17 mouse cellular contexts compared by ENCODE assay signal in genomic region chr11:95027850-95028470, GRCm38 (mm10). TPM values are rescaled to one million over a fixed set of nuclear protein-coding genes. Genes with fewer than 3 reads are reported as not detected.
DNase-seq lines count a peak whose midpoint lies in the region; ATAC-seq and TF ChIP-seq lines count a peak whose summit lies in the region.
"Had no signal": no experiment of that assay in that cellular context is flagged by ENCODE, and none has a peak within 500 bp of the region (broad histone marks: within the 10 kb centered on the region; RNA-seq: fewer than 3 reads in every experiment).

No protein-coding gene starts in this region.

- H3K9ac ChIP-seq in hindbrain, embryonic 12.5 days, result 0 out of 2 replicates have a peak overlapping the region, but pooled peaks have one; percentile 23
- no peak overlapping the region for H3K9ac ChIP-seq in hindbrain, embryonic 14.5 days
- H3K9ac ChIP-seq in forebrain, embryonic 13.5 days, result peak overlapping the region; percentile 26; the same call in 1 of the 2 replicates
- H3K9ac ChIP-seq: heart, embryonic 15.5 days; kidney, embryonic 15.5 days; liver, embryonic 13.5 days had no signal

- peak overlapping the region; percentile 64 for H3K27ac ChIP-seq in hindbrain, embryonic 12.5 days
- no peak overlapping the region for H3K27ac ChIP-seq in hindbrain, embryonic 14.5 days
- peak overlapping the region; percentile 41 for H3K27ac ChIP-seq in forebrain, embryonic 13.5 days
- H3K27ac ChIP-seq in limb, embryonic 10.5 days, result 0 out of 2 replicates have a peak overlapping the region, but pooled peaks have one; percentile 14
- H3K27ac ChIP-seq: heart, embryonic 15.5 days; kidney, embryonic 15.5 days; liver, embryonic 13.5 days had no signal

- TF ChIP-seq POLR2A in brain, embryonic 14.5 days (IDR thresholded peaks at IDR 0.05; ENCODE audit: borderline replicate concordance, extremely low read depth, insufficient read depth, insufficient read length, poor library complexity, severe bottlenecking), result no peak

- no peaks in the 10 kb centered on the region for H3K9me3 ChIP-seq in hindbrain, embryonic 12.5 days (replicated peaks)
- H3K9me3 ChIP-seq in hindbrain, embryonic 14.5 days (ENCODE audit: control insufficient read depth, low read length), result no peaks in the 10 kb centered on the region
- H3K9me3 ChIP-seq in forebrain, embryonic 13.5 days (replicated peaks), result no peaks in the 10 kb centered on the region
- H3K9me3 ChIP-seq in limb, embryonic 10.5 days (replicated peaks), result no peaks in the 10 kb centered on the region
- H3K9me3 ChIP-seq: heart, embryonic 15.5 days; kidney, embryonic 15.5 days; liver, embryonic 13.5 days; megakaryocyte, embryonic 14.5 days had no signal

- peaks cover 38% of the 10 kb centered on the region for H3K36me3 ChIP-seq in hindbrain, embryonic 12.5 days
- H3K36me3 ChIP-seq in hindbrain, embryonic 14.5 days (replicated peaks; ENCODE audit: control insufficient read depth, insufficient read depth), result peaks cover 33% of the 10 kb centered on the region
- peaks cover 38% of the 10 kb centered on the region for H3K36me3 ChIP-seq in forebrain, embryonic 13.5 days (ENCODE audit: poor library complexity, severe bottlenecking)
- H3K36me3 ChIP-seq in limb, embryonic 10.5 days, result peaks cover 36% of the 10 kb centered on the region

- 33% methylated on average over 13 of the region's 13 CpGs for WGBS in hindbrain, embryonic 12.5 days
- WGBS in hindbrain, embryonic 14.5 days, result 30% methylated on average over 13 of the region's 13 CpGs
- WGBS in forebrain, embryonic 13.5 days, result 35% methylated on average over 13 of the region's 13 CpGs
- 14% methylated on average over 13 of the region's 13 CpGs for WGBS in limb, embryonic 10.5 days

- no peak overlapping the region for H3K4me3 ChIP-seq in hindbrain, embryonic 12.5 days
- no peak overlapping the region for H3K4me3 ChIP-seq in hindbrain, embryonic 14.5 days (replicated peaks; ENCODE audit: low read length)
- no peak overlapping the region for H3K4me3 ChIP-seq in forebrain, embryonic 13.5 days
- no peak overlapping the region for H3K4me3 ChIP-seq in limb, embryonic 10.5 days
- H3K4me3 ChIP-seq: erythroblast, embryonic 14.5 days; heart, embryonic 15.5 days; kidney, embryonic 15.5 days; liver, embryonic 13.5 days; megakaryocyte, embryonic 14.5 days had no signal

- TF ChIP-seq CTCF in brain, embryonic 14.5 days (IDR thresholded peaks at IDR 0.05; ENCODE audit: borderline replicate concordance, extremely low read depth, insufficient read depth, insufficient read length), result no peak

- no peaks in the 10 kb centered on the region for H3K27me3 ChIP-seq in hindbrain, embryonic 12.5 days
- H3K27me3 ChIP-seq in hindbrain, embryonic 14.5 days (ENCODE audit: control insufficient read depth, insufficient read depth, low read length), result no peaks in the 10 kb centered on the region
- H3K27me3 ChIP-seq in forebrain, embryonic 13.5 days, result no peaks in the 10 kb centered on the region
- H3K27me3 ChIP-seq in limb, embryonic 10.5 days (ENCODE audit: low read depth, poor library complexity, severe bottlenecking), result peaks cover 38% of the 10 kb centered on the region
- H3K27me3 ChIP-seq: heart, embryonic 15.5 days; kidney, embryonic 15.5 days had no signal

- H3K4me1 ChIP-seq in hindbrain, embryonic 12.5 days, result peaks cover 10% of the 10 kb centered on the region
- H3K4me1 ChIP-seq in hindbrain, embryonic 14.5 days (replicated peaks; ENCODE audit: control insufficient read depth, insufficient read depth, low read length), result no peaks in the 10 kb centered on the region
- H3K4me1 ChIP-seq in forebrain, embryonic 13.5 days, result peaks cover 24% of the 10 kb centered on the region
- peaks cover 21% of the 10 kb centered on the region for H3K4me1 ChIP-seq in limb, embryonic 10.5 days

- DNase-seq in hindbrain, embryonic 14.5 days (ENCODE audit: low spot score), result no peak
- DNase-seq in brain, embryonic 14.5 days (ENCODE audit: low read depth), result peak; percentile 57
- no peak for DNase-seq in limb, embryonic 10.5 days (ENCODE audit: low spot score)
- DNase-seq in left cerebral cortex, adult 9 months (ENCODE audit: low spot score in 2 of 2), result no peak
- no peak for DNase-seq in heart, postnatal 4 days
- no peak for DNase-seq in c-Kit-positive CD71-positive TER-119-positive erythroid progenitor cells, embryonic 14.5 days (ENCODE audit: low spot score)
- DNase-seq: cerebellum, adult 18-20 months; liver, embryonic 13.5 days; lung, postnatal 10 days had no signal

- H3K4me2 ChIP-seq in hindbrain, embryonic 12.5 days (replicated peaks), result no peak overlapping the region
- H3K4me2 ChIP-seq in hindbrain, embryonic 14.5 days (replicated peaks), result no peak overlapping the region
- no peak overlapping the region for H3K4me2 ChIP-seq in forebrain, embryonic 13.5 days
- H3K4me2 ChIP-seq: heart, embryonic 15.5 days; kidney, embryonic 15.5 days; liver, embryonic 13.5 days had no signal

- no peak for ATAC-seq in hindbrain, embryonic 12.5 days (ENCODE audit: low FRiP score)
- ATAC-seq in hindbrain, embryonic 14.5 days (ENCODE audit: low FRiP score), result no peak
- 0 out of 2 replicates have a peak, but pooled peaks have one; percentile 31 for ATAC-seq in forebrain, embryonic 13.5 days

RNA-seq across cellular contexts. Expression of gene Pdk2, which starts 13.2 kb away (rescaled TPM):
- polyA plus RNA-seq in hindbrain, embryonic 12.5 days (2016; fragmentation: Nextera tagmentation; extraction: Ambion mirVana), result 22.5 and 25.6 TPM in 2 replicates
- polyA plus RNA-seq in hindbrain, embryonic 14.5 days (2014; fragmentation: Nextera tagmentation; extraction: Ambion mirVana), result 22.7 and 25.2 TPM in 2 replicates
- polyA plus RNA-seq in brain, embryonic 14.5 days (2012; rRNA removed), result 17.9 and 26.1 TPM in 2 replicates
- 19.7 and 20.2 TPM in 2 replicates for polyA plus RNA-seq in forebrain, embryonic 13.5 days (2015; fragmentation: Nextera tagmentation; extraction: Ambion mirVana)
- 9.8 and 21.2 TPM in 2 replicates for polyA plus RNA-seq in limb, embryonic 10.5 days (2016; fragmentation: Nextera tagmentation; extraction: Ambion mirVana)
- 100 to 1,000 TPM; 178 to 200 TPM for total RNA-seq in heart, postnatal 4 days (2021)

RNA-seq across cellular contexts. Expression of gene Samd14, which starts 18.3 kb away (rescaled TPM):
- polyA plus RNA-seq in hindbrain, embryonic 12.5 days (2016; fragmentation: Nextera tagmentation; extraction: Ambion mirVana), result 94.6 and 106 TPM in 2 replicates
- polyA plus RNA-seq in hindbrain, embryonic 14.5 days (2014; fragmentation: Nextera tagmentation; extraction: Ambion mirVana), result 130 and 135 TPM in 2 replicates
- 141 and 186 TPM in 2 replicates for polyA plus RNA-seq in brain, embryonic 14.5 days (2012; rRNA removed)
- 89.2 and 95.0 TPM in 2 replicates for polyA plus RNA-seq in forebrain, embryonic 13.5 days (2015; fragmentation: Nextera tagmentation; extraction: Ambion mirVana)
- 29.7 and 39.2 TPM in 2 replicates for polyA plus RNA-seq in limb, embryonic 10.5 days (2016; fragmentation: Nextera tagmentation; extraction: Ambion mirVana)
- total RNA-seq in heart, postnatal 4 days (2021), result 1 to 10 TPM; 9.1 to 9.5 TPM

RNA-seq across cellular contexts. Expression of gene Ppp1r9b, which starts 37.1 kb away (rescaled TPM):
- polyA plus RNA-seq in hindbrain, embryonic 12.5 days (2016; fragmentation: Nextera tagmentation; extraction: Ambion mirVana), result 16.8 and 18.5 TPM in 2 replicates
- polyA plus RNA-seq in hindbrain, embryonic 14.5 days (2014; fragmentation: Nextera tagmentation; extraction: Ambion mirVana), result 27.1 and 27.5 TPM in 2 replicates
- polyA plus RNA-seq in brain, embryonic 14.5 days (2012; rRNA removed), result 37.9 and 81.2 TPM in 2 replicates
- 15.8 and 16.3 TPM in 2 replicates for polyA plus RNA-seq in forebrain, embryonic 13.5 days (2015; fragmentation: Nextera tagmentation; extraction: Ambion mirVana)
- 9.9 and 10.8 TPM in 2 replicates for polyA plus RNA-seq in limb, embryonic 10.5 days (2016; fragmentation: Nextera tagmentation; extraction: Ambion mirVana)
- total RNA-seq in heart, postnatal 4 days (2021), result 10 to 100 TPM; 45.3 to 46.3 TPM

RNA-seq across cellular contexts. Expression of gene Itga3, which starts 48.6 kb away (rescaled TPM):
- 8.0 and 9.0 TPM in 2 replicates for polyA plus RNA-seq in hindbrain, embryonic 12.5 days (2016; fragmentation: Nextera tagmentation; extraction: Ambion mirVana)
- 15.6 and 16.9 TPM in 2 replicates for polyA plus RNA-seq in hindbrain, embryonic 14.5 days (2014; fragmentation: Nextera tagmentation; extraction: Ambion mirVana)
- polyA plus RNA-seq in brain, embryonic 14.5 days (2012; rRNA removed), result 23.4 and 29.3 TPM in 2 replicates
- polyA plus RNA-seq in forebrain, embryonic 13.5 days (2015; fragmentation: Nextera tagmentation; extraction: Ambion mirVana), result 2.4 and 3.9 TPM in 2 replicates
- 10.2 and 11.1 TPM in 2 replicates for polyA plus RNA-seq in limb, embryonic 10.5 days (2016; fragmentation: Nextera tagmentation; extraction: Ambion mirVana)
- 10 to 100 TPM; 16.1 to 16.4 TPM for total RNA-seq in heart, postnatal 4 days (2021)
- total RNA-seq: granulocyte monocyte progenitor cell, adult 5-6 weeks had no signal

RNA-seq across cellular contexts. Expression of gene Sgca, which starts 51.8 kb away (rescaled TPM):
- 0.43 and 1.5 TPM in 2 replicates for polyA plus RNA-seq in hindbrain, embryonic 12.5 days (2016; fragmentation: Nextera tagmentation; extraction: Ambion mirVana)
- 0.17 TPM in 1 of 2 replicates, not detected in the other for polyA plus RNA-seq in hindbrain, embryonic 14.5 days (2014; fragmentation: Nextera tagmentation; extraction: Ambion mirVana)
- polyA plus RNA-seq in brain, embryonic 14.5 days (2012; rRNA removed), result 0.25 and 0.73 TPM in 2 replicates
- polyA plus RNA-seq in forebrain, embryonic 13.5 days (2015; fragmentation: Nextera tagmentation; extraction: Ambion mirVana), result not detected in 2 replicates
- 0.23 TPM in 1 of 2 replicates, not detected in the other for polyA plus RNA-seq in limb, embryonic 10.5 days (2016; fragmentation: Nextera tagmentation; extraction: Ambion mirVana)
- 10 to 100 TPM; 67.0 to 89.1 TPM for total RNA-seq in heart, postnatal 4 days (2021)
- total RNA-seq: ES-E14; granulocyte monocyte progenitor cell, adult 5-6 weeks had no signal
- polyA plus RNA-seq: erythroblast, embryonic 14.5 days had no signal
